Mouse (Mus musculus) granulocyte monocyte progenitor cell, adult 5-6 weeks (primary cell): ENCODE measurements around the gene Elovl3. TPM values are rescaled to one million over a fixed set of nuclear protein-coding genes. Genes with fewer than 3 reads are reported as not detected.

Experiments used
- total RNA-seq, 2 experiments: library from RNA; stranded (forward) in 1 of 2; stranded (reverse) in 1 of 2; fragments of 200-712, 200-1000 nt in 1 of 2; fragments of >200 nt in 1 of 2; fragmentation: Nextera tagmentation in 1 of 2; gene quantifications; 2 replicates each; pipeline ENCODE4 v1.2.3; 2014 to 2017

The Elovl3 gene
- total RNA-seq, 2 experiments from 2014 or later, result not detected

Other genes with a start within 250 kb of the Elovl3 start
- 8.2 and 15.1 TPM in 2 replicates for gene Armh3, start 133.4 kb upstream of the Elovl3 start, total RNA-seq (2014; fragmentation: Nextera tagmentation)
- 8.5 and 13.3 TPM in 2 replicates for gene Armh3, start 133.4 kb upstream of the Elovl3 start, total RNA-seq (2017)
- 4.1 and 5.9 TPM in 2 replicates for gene Hps6, start 128.4 kb upstream of the Elovl3 start, total RNA-seq (2014; fragmentation: Nextera tagmentation)
- gene Hps6, start 128.4 kb upstream of the Elovl3 start, total RNA-seq (2017), result 5.7 and 8.7 TPM in 2 replicates
- gene Pprc1, start 87.0 kb upstream of the Elovl3 start, total RNA-seq (2014; fragmentation: Nextera tagmentation), result 89.1 and 104 TPM in 2 replicates
- gene Pprc1, start 87.0 kb upstream of the Elovl3 start, total RNA-seq (2017), result 14.0 and 17.8 TPM in 2 replicates
- gene Ldb1, start 86.7 kb upstream of the Elovl3 start, total RNA-seq (2014; fragmentation: Nextera tagmentation), result 86.3 and 121 TPM in 2 replicates
- 72.3 and 81.3 TPM in 2 replicates for gene Ldb1, start 86.7 kb upstream of the Elovl3 start, total RNA-seq (2017)
- 108 and 112 TPM in 2 replicates for gene Nolc1, start 56.0 kb upstream of the Elovl3 start, total RNA-seq (2014; fragmentation: Nextera tagmentation)
- 187 and 211 TPM in 2 replicates for gene Nolc1, start 56.0 kb upstream of the Elovl3 start, total RNA-seq (2017)
- gene Pitx3, start 16.4 kb downstream of the Elovl3 start, total RNA-seq (2014; fragmentation: Nextera tagmentation), result not detected in 2 replicates
- gene Pitx3, start 16.4 kb downstream of the Elovl3 start, total RNA-seq (2017), result not detected in 2 replicates
- gene Gbf1, start 20.6 kb downstream of the Elovl3 start, total RNA-seq (2014; fragmentation: Nextera tagmentation), result 59.7 and 63.2 TPM in 2 replicates
- 46.4 and 48.1 TPM in 2 replicates for gene Gbf1, start 20.6 kb downstream of the Elovl3 start, total RNA-seq (2017)
- 3.6 and 4.6 TPM in 2 replicates for gene Nfkb2, start 172.4 kb downstream of the Elovl3 start, total RNA-seq (2014; fragmentation: Nextera tagmentation)
- gene Nfkb2, start 172.4 kb downstream of the Elovl3 start, total RNA-seq (2017), result 4.3 and 4.7 TPM in 2 replicates
- gene Psd, start 195.3 kb downstream of the Elovl3 start, total RNA-seq (2014; fragmentation: Nextera tagmentation), result not detected in 2 replicates
- not detected in 2 replicates for gene Psd, start 195.3 kb downstream of the Elovl3 start, total RNA-seq (2017)
- gene Fbxl15, start 196.3 kb downstream of the Elovl3 start, total RNA-seq (2014; fragmentation: Nextera tagmentation), result 0.53 TPM in 1 of 2 replicates, not detected in the other
- gene Fbxl15, start 196.3 kb downstream of the Elovl3 start, total RNA-seq (2017), result 2.4 and 3.3 TPM in 2 replicates
- gene Cuedc2, start 206.8 kb downstream of the Elovl3 start, total RNA-seq (2014; fragmentation: Nextera tagmentation), result 104 and 108 TPM in 2 replicates
- 158 and 161 TPM in 2 replicates for gene Cuedc2, start 206.8 kb downstream of the Elovl3 start, total RNA-seq (2017)
- 71.4 and 82.0 TPM in 2 replicates for gene Mfsd13a, start 209.2 kb downstream of the Elovl3 start, total RNA-seq (2014; fragmentation: Nextera tagmentation)
- 15.7 and 18.7 TPM in 2 replicates for gene Mfsd13a, start 209.2 kb downstream of the Elovl3 start, total RNA-seq (2017)
- gene 2310034G01Rik, start 218.4 kb downstream of the Elovl3 start, total RNA-seq (2014; fragmentation: Nextera tagmentation), result 2.3 and 5.6 TPM in 2 replicates
- gene 2310034G01Rik, start 218.4 kb downstream of the Elovl3 start, total RNA-seq (2017), result 1.4 and 2.3 TPM in 2 replicates